Mouse (Mus musculus): ENCODE measurements around the gene Wnt10b.
"Not testable (repeated sequence)": the region's sequence is repeated elsewhere in the genome, so short reads cannot be mapped to it uniquely, and the experiment has no call there.

Gene Wnt10b

GRCm38 (mm10) chr15:98777762-98778161 lies at the start of gene Wnt10b:
Gene Wnt10b, minus strand, starts transcription at chr15:98778150.
- DNase-seq: no peak

GRCm38 (mm10) chr15:98827611-98828011 lies 49.7 kb upstream of the Wnt10b start:
- no peak for DNase-seq

DNA sequence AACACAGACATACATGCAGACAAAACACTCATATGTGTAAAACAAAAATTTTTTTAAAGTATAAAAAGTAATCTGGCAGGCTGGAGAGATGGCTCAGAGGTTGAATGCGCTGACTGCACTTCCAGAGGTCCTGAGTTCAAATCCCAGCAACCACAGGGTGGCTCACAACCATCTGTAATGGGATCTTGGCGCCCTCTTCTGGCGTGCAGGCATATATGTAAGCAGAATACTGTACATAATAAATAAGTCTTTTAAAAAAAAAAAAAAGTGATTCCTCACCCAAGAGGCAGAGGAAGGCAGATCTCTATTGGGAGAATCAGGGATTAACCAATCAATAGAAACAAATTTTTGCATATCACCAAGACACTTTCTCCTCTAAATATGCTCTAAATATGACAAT lies 45.5 kb upstream of the Wnt10b start:
- no peak for DNase-seq

- no peak for DNase-seq
Measured at GRCm38 (mm10) chr15:98822147-98822546, 44.2 kb upstream of the Wnt10b start.

DNA sequence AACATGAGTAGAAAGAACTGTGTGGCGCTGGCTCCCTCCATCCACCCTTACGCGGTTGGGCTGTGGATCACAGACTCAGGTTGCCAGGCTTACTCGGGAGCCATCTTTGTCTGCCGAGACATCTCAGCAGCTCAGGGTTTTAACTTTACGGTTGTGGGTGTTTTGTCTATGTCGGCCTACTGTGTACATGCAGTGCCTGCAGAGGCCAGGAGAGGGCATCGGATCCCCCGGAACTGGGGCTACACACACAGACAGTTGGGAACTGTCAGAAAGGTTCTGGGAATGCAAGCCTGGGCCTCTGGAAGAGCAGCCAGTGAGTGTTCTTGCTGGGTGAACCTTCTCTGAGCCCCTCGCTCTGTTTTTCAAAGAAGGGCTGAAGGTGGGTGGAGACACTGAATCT lies 43.5 kb upstream of the Wnt10b start:
- DNase-seq: no peak

DNA sequence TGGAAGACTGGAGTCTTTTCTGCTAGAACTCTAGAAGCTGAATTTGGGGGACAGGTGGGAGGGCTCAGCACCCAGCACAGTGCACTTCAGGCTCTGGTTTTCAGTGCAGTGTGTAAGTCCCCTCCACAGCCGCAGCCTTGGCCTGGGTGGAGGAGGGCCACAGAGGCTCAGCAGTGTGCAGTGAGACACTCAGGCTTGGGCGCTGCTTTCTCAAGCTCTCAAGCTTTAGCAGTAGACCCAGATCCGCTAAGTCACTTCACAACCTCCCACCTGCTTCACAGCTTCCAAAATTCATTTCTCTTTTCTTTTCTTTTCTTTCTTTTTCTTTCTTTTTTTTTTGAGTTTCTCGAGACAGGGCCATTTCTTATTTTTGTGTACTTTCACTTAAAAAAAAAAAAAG lies 43.0 kb upstream of the Wnt10b start:
- no peak for DNase-seq

- DNase-seq: no peak
Measured at GRCm38 (mm10) chr15:98818171-98818570, 40.2 kb upstream of the Wnt10b start.

DNA sequence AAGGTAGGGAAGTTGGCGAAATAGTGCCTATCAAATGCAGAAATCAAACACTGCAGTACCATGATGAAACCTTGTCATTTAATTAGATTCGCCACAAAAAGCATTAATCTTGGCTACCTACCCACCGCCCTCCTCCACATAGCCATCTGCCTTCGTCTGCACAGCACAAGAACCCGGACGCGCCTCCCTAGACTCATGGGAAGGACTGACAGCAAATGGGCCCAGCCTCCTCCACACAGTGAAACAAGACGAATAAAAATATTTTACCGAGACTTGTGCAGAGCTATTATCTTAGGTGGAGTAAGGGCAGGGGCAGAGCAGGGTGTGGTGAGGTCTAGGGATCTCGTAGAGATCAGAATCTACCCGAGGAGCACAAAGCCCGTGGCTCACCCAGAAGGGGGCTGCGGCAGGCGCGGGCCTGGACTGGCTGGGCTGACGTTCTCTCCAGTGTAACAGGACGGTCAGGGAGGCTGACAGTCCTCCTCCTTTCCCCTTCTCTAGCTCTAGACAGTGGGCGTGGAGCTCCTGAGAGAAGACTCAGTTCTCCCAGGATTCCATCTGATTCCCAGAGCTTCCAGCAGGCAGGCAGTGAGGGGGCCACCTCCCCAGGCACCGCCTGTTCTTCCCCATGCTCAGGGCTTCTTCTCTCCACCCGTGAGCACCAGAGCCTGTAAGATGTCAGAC lies 34.9 kb upstream of the Wnt10b start:
- no peak for DNase-seq

DNA sequence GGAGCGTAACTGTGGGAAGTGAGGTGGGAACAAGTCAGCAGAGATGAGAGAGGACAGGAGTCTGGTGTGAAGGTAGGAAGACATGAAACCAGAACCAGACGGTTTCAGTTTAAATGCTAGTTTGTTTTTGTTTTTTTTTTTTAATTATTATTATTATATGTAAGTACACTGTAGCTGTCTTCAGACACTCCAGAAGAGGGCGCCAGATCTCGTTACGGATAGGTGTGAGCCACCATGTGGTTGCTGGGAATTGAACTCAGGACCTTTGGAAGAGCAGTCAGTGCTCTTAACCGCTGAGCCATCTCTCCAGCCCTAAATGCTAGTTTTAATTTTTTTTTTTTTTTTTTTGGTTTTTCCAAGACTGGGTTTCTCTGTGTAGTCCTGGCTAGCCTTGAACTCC lies 32.3 kb upstream of the Wnt10b start:
- DNase-seq: not testable (repeated sequence)

DNA sequence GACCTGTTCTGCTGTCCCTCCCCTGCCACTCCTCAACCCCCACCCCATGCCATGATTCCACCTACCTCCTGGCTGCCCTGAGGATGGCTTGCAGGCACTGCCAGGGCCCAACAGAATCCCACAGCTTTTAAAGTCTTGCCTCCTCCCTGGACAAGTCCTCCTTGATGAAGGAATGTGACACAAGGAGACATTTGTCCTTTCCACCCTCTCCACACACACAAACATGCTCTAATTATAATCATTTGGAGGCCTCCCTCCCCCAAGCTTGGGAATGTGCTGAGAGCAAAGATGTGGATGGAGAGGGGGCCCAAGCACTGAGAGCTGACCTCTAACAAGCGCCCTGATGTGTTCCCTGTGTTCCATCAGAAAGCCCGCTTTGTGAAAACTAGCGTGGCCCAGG lies 31.4 kb upstream of the Wnt10b start, which contains the start of gene Ddn:
Gene Ddn (minus strand): TSS at position 101 of the 400 bp plus-strand sequence.
- no peak for DNase-seq

- DNase-seq: no peak
Measured at GRCm38 (mm10) chr15:98808651-98809134, 30.7 kb upstream of the Wnt10b start.

GRCm38 (mm10) chr15:98807895-98808650 lies 30.1 kb upstream of the Wnt10b start:
- DNase-seq: no peak

GRCm38 (mm10) chr15:98806809-98807770 lies 29.1 kb upstream of the Wnt10b start:
- no peak for DNase-seq

- no peak for DNase-seq
Measured at GRCm38 (mm10) chr15:98806071-98806808, 28.3 kb upstream of the Wnt10b start.

DNA sequence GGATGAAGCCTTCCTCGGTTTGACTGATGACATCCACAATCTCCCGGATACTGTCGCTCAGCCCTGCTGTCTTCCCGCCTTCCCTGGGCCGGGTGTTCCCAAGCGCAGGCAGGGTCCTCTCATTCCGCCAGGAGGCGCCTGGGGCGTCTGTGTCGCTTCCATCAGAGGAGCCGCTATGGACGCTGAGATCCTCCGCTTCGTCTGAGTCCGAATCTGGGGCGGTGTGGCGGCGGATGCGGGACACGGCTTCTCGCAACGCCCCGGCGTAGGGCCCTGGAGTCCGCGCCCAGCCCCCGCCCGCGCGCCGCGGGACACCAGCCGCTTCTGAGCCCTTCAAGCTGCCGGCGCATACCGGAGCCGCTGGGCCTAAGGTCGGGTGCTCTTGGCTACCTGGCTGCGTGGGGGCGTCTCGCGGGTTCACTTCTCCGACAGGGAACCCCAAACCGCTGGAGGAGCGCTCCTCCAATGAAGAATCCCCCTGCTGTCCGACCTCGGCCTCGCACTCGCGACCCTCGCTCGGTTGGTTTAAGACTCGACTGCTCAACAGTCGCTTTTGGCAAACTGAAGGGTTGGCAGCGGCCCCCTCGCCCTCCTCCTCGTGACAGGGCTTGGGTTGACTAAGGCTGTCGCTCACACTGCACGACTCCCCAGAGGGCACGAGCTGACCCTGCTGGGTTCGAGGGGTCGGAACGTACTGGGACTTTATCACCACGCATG lies 27.5 kb upstream of the Wnt10b start:
- peak; percentile 51 for DNase-seq

DNA sequence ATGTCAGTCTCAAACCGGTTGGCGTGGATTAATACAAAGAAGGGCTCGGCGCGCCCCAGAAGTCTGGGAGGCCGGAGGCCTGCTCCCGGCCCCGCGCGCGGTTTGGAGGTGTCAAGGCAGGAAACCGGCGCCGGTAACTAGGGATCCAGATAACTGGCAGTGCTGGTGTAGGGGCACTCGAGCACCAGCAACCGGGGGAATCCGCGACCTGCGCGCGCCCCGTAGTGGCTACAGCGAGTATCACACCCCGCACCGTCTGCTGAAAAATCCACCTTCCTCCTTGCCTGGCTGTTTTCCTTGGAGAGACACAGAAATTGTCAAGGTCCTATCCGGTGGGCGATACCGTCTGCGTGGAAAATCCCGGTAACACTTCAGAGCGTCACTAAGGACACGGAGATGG lies 26.1 kb upstream of the Wnt10b start:
- DNase-seq: peak; percentile 89

- no peak for DNase-seq
Measured at GRCm38 (mm10) chr15:98802926-98803325, 25.0 kb upstream of the Wnt10b start.

GRCm38 (mm10) chr15:98799396-98799795 lies 21.4 kb upstream of the Wnt10b start:
- DNase-seq: peak; percentile 78

GRCm38 (mm10) chr15:98798903-98799302 lies 21.0 kb upstream of the Wnt10b start:
- DNase-seq: no peak

DNA sequence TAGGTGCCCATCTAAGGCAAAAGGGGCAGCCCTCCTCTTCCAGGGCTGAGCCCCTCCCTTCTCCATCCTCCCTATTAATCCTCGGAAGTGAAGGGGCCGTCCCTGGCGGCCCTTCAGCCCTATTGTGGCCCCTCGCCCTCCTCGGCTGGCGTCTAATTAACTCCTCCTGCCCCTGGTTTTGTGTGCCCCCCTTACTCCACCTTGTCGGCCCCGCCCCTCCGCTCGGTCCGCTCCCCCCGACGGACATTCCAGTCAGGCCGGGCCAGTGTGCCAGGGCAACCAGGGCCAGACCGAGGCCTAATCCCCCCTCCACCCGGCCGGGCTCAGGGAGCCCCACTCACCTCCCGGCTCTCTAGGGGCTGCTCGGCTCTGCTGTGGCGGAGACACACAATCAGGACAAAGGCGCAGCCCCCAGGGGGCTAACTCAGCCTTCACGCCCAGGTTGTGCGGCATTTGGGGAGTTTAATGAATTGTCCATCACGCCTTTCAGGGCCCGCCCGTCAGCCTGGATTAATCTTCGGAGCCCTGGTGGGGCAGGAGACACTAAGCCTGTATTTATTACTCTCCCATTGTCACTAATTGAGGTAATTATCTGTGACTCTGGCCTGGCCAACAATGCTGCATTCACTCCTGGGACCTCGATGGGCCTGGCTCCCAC lies 20.0 kb upstream of the Wnt10b start:
- no peak for DNase-seq

Measured in cerebellum, adult 8-10 months (tissue).